Mouse (Mus musculus): ENCODE measurements at regions not wholly inside any gene's neighbourhood (a gene's known extent, or its start where the extent isn't known, plus 50 kb on each side); places are given as distances from the start of the nearest gene placed in this dataset.

DNA sequence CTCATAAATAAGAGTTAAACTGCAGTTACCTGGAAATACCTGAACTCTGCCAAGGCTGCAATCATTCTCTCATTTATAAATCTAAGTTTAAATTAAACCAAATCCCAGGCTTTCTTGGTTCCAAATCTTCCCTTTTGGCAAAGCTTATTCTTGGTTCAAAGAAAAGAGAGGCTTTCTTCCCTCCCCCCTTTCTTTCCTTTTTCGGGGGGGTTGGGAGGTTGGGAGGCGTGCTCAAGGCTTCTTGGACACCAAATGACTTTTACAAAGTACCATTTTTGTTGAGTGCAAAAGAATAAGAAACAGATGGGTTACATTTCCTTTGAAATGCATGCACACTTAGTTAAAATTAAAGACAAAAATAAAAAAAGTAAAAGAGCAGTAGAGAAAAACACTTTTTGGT, 105.4 kb upstream of the Mroh9 start:
- no peak for DNase-seq

DNA sequence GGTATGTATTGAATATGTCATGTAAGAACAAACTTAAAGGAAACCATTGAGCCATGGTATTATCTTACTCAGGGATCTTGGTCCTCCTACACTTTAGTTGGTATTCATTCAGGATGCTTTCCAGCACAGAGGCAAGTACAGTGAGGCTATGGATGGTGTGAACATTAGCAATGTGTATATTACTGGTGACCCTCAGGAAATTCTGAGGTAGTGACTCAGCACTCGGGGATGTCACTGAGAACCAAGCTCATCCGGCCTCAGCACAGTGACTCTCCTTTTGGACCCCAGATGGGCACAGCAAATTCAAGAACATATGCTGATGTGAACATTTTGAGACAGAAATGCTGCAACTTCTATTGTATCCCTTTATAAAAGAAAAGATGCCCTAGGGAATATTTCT, 96.4 kb upstream of the Mroh9 start:
- DNase-seq: no peak

DNA sequence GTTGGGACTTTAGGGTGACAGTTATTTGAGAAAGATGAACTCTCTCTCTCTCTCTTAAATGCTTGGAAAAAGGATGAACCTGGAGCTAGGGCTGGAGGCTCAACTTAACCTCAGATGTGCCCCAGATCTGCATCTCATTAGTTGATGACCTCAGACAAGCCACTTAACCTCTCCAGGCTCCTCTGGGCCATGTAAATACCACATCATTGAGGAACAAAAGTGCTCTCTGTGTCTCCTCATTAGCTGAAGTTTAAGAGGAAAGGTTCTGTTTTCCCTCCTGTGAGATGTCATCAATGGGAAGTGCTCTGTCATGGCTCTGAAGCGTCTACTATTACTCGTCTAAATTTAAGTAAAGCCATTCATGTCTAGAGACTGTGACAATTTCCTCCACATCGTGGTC, 91.5 kb upstream of the Mroh9 start:
- DNase-seq: no peak

DNA sequence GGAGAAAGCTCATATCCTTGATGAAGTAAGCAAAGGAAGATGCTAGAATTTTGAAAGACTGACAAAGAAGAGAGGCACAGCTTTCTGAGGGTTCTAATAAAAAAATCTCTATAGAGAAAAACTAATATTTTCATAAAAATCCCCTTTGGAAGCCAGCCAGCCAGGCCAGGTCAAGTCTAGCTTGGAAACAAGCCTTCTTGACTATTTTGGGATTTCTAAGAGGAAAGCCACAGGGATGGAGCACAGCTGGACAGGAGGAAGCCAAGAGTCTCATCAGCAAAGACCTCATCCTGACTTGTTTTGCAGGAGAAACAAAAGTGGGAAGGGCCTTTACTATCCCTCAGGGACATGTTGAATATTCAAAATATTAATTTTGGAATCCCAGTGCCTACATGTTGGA, 81.6 kb upstream of the Mroh9 start:
- DNase-seq: peak; percentile 83

DNA sequence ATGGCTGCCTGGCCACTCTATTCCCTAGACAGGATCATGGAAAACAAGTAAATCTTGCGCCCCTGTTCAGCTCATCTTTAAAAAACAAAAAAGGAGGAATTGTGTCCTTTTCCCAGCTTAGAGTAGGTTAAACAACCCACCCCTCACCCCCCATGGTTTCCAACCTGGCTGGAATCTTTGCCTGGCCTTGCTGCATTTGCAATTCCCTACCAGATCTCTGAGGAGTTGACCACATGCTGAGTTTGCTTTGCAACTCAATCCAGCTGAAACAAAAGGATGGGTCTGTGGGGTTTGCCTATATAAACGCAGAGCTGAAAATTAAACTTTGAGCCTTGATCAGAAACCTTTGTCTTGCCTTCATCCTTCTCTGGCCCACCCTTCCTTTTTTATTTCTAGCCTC, 78.2 kb upstream of the Mroh9 start:
- no peak for DNase-seq

DNA sequence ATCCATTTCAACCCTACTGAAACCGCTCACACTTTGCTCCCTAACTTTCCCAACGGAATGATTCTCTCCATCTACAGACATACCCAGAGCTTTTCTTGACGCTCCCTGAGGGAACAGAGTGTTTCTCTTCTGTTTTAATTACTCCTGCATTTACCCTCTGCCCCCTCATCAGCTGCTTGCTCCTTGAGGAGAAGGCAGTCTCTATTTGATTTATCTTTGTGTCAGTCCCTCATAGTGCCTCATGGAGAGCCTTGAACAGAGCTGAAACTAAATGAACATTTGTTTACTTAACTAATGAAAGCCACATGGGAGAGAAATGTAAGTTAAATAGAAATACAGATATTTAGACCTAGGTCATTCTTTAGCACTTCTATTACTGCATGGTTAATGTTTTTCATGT, 74.4 kb upstream of the Mroh9 start:
- DNase-seq: peak; percentile 29

DNA sequence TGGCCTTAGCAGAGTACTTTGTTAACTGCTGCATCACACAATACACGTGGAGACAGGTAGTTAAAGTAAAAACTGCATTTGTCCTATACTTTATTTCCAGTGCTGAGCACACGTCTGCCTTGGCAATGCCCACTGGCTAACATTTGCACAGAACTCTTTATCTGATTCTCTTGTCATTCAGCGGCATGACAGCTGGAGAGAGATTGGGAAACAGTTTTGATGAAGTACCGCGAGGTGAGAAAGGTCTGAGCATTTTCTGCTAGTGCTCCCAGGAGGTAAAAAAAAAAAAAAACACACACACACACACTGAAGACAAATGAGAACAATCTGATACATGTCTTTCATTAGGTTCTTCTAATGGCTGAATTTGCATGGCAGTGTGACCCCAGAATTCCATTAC, 73.0 kb upstream of the Mroh9 start:
- DNase-seq: no peak

DNA sequence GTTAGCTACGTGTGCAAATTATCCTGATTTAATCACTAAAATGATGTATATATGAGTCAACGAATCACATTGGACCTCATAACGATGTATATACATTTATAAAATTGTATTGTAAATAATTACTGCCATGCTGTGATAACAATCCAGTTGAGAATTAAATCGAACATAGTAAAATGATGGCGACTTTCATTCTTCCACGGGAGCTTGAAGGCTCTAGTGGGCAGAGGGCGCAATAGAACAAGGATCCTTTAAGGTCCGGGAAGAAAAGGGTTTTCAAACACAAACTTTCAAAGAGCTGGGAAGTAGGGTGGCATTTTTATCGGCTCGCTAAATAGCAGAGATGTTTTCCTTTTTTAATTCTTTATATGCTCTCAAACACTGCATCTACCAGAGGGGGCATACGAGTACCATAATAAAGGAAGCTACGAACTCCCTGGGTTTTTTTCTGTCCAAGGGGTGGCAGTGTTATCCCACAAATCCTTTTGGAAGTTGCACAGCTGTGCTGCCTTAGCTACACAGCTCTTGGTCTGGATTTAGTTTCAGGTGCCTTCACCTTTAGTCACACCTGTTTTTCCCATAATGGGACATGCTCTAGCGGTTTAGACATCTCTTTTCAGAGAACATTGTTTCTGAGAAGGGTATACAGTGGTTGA, 64.9 kb upstream of the Mroh9 start:
- DNase-seq: peak; percentile 82

DNA sequence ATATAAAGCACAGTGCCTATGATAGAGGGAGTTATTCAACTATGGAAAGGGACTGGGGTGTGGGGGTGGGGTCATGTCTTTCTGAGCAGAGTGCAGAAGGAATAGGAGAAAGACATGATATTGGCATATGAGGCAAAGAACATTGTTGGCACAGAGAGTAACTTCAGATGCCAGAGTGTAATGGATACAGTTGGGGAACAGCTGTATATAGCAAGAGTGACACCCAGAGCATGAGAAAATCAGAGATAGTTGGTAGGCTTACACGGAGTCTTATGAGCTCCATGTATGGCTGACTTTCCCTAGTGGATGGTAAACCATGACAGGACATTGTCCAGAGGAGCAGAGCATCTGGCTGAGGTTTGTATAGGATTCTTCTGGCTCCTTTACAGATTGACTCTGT, 61.2 kb upstream of the Mroh9 start:
- no peak for DNase-seq

DNA sequence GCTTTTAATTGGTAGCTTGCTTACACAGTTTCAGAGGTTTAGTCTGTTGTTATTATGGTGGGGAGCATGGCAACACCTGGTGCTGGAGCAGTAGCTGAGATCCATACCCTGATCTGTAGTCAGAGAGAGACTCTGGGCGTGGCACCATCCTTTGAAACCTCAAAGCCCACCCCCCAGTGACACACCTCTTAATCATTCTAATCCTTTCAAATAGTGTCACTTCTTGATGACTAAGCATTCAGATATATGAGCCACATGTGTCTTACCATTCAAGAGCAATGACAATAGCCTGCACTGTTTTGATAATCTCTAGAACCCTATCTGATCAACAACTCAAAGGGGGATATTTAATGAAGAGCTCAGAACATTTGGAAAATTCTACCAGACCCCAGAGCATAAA, 57.6 kb upstream of the Mroh9 start:
- no peak for DNase-seq

DNA sequence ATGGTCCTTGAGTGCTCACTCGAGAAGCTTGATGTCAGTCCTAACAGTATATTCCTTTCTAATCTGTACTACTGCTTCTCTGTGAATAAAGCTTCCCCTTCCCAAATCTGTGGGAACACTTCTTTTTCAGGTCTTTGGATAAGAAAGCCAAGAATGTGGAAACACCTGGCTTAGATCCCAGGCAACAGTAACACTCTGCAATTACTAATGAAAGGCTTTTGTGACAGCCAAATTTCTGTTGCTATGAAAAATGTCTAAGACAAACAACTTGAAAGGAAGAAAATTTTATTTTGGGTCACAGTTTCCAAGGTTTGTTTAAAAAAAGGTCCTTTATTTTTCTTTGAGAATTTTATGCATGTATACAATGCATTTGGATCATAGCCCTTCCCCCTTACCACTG, 56.0 kb upstream of the Mroh9 start:
- no peak for DNase-seq

DNA sequence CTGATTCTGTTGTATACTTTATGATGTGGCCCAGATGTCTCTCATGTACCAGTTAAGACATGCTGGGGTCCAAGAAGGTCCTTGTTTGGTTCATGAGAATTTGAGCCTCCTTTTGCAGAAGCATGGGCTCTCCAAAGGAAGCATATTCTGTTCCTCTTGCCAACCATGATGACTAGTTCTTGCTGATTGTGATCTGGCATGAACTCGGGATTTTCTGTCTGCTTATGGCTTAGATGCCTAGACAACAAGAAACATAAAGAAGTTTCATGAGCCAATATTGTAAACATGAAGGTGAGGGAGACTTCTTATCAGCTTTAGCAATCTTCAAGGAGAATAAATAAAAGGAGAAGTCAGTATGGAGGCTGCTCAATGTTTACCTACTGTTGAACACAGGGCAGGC, 52.7 kb upstream of the Mroh9 start:
- no peak for DNase-seq
